Mouse (Mus musculus) limb, embryonic 13.5 days (tissue): Measurements from ENCODE around the gene Tshr. TPM values are rescaled to one million over a fixed set of nuclear protein-coding genes. Genes with fewer than 3 reads are reported as not detected.
A peak's percentile ranks its signal among the peaks of the same experiment; 100 is the strongest.

Source experiments
- ATAC-seq: fragments of 200-750 bp; cut with Nextera tagmentation; 2 replicates; pipeline ENCODE4 v1.8.0; 2017; ENCODE audit warnings: low read depth, moderate number of reproducible peaks, moderate TSS enrichment; ENCODE audit not compliant: low FRiP score
- H3K27ac ChIP-seq: fragments of 300-500 bp; sonication (generic); 2 replicates; pipeline ENCODE4 v1.5.1; 2015; ENCODE audit warnings: inconsistent platforms, mild to moderate bottlenecking, moderate library complexity
- H3K27me3 ChIP-seq: fragments of 300-500 bp; sonication (generic); 2 replicates; pipeline ENCODE4 v1.6.1; 2015; ENCODE audit warnings: mild to moderate bottlenecking, inconsistent platforms
- H3K36me3 ChIP-seq: fragments of 300-500 bp; sonication (generic); 2 replicates; pipeline ENCODE4 v1.6.1; 2015; ENCODE audit warnings: inconsistent platforms, mild to moderate bottlenecking, moderate library complexity
- H3K4me1 ChIP-seq: fragments of 300-500 bp; sonication (generic); 2 replicates; pipeline ENCODE4 v1.6.1; 2015; ENCODE audit warnings: inconsistent platforms
- H3K4me2 ChIP-seq: fragments of 300-500 bp; sonication (generic); replicated peaks from 2 replicates; pipeline ENCODE4 v1.6.1; 2015; ENCODE audit warnings: inconsistent platforms, mild to moderate bottlenecking, moderate library complexity
- H3K4me3 ChIP-seq: fragments of 300-500 bp; sonication (generic); 2 replicates; pipeline ENCODE4 v1.5.1; 2015; ENCODE audit warnings: moderate library complexity, mild to moderate bottlenecking, inconsistent platforms
- H3K9ac ChIP-seq: fragments of 300-500 bp; sonication (generic); 2 replicates; pipeline ENCODE4 v1.6.1; 2015; ENCODE audit warnings: mild to moderate bottlenecking, inconsistent platforms
- H3K9me3 ChIP-seq: fragments of 300-500 bp; sonication (generic); 2 replicates; pipeline ENCODE4 v1.6.1; 2016; ENCODE audit warnings: inconsistent platforms
- WGBS: fragments of 180-500 bp; shearing (Covaris S2); methylation state at CpG from one replicate; pipeline ENCODE4 v1.1.7; 2015; 5-methylcytosine and 5-hydroxymethylcytosine counted together
- polyA plus RNA-seq: library from polyadenylated mRNA; unstranded; fragments of >200 nt; fragmentation: Nextera tagmentation; extraction: Ambion mirVana; gene quantifications from 2 replicates; pipeline ENCODE4 v1.2.1, GENCODE M21; 2015

The Tshr gene
- polyA plus RNA-seq, 1 experiment from 2014 or later: 0.67 TPM

DNA sequence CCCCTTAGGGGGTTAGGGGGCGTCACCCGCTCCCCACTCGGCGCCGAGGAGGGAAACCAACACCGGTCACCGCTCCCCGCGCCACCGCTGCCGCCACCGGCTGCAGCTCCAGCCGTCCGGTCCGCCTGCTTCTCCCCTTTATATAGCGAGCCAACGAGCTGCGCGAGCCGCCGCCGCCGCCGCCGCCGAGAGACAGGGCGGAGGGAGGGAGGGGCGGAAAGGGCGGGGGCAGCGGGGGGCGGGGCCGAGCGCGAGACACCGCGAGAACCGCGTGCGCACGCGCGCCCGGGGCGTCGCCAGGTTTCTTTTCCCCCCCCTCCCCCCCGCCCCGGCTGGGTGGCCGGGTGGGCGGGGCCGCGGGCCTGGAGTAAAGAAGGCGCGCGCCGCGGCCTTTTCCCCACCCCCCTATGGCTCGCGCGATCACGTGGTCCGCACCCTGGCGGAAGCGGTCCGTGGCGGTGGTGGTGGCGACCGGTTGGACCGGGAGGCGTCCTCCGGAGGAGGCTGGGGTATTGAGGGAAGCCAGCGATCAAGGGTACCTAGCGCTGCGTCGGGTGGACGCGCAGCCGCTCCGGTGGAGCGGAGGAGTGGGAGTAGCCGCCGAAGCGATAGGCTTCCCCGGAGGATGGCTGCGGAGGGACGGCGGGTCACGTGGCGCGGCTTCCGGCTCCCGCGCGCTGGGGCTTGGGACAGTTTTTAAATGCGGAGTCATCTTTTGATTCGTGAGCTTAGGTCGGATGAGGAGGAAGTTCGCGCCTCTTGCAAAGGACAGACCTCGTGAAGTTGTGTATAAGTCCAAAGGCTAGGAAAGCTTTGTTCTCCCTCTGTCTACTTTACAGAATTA is 205.7 kb downstream of the Tshr start, which contains the start of gene Gtf2a1:
Gtf2a1 (minus strand) TSS at position 641 of the 844 bp plus-strand sequence.
- no peaks in the 10 kb centered on the region for H3K9me3 ChIP-seq
- peak within 1 kb of the TSS; percentile 100 for H3K27ac ChIP-seq
- no peaks in the 10 kb centered on the region for H3K27me3 ChIP-seq
- peak within 1 kb of the TSS; percentile 87 for H3K4me3 ChIP-seq
- peaks cover 8% of the 10 kb centered on the region for H3K36me3 ChIP-seq
- peak; percentile 86 for ATAC-seq
- peaks cover 15% of the 10 kb centered on the region for H3K4me1 ChIP-seq
- peak within 1 kb of the TSS; percentile 100 for H3K9ac ChIP-seq
- H3K4me2 ChIP-seq: peak within 1 kb of the TSS; percentile 66
- under 1% methylated on average over 75 of the region's 99 CpGs for WGBS

- Histone ChIP-seq H3K27me3 (no peaks in the 10 kb centered on the region), H3K9me3 (no peaks in the 10 kb centered on the region), H3K4me3 (peak overlapping the region; percentile 87), H3K9ac (peak overlapping the region; percentile 76), H3K27ac (peak overlapping the region; percentile 95), H3K4me1 (peaks cover 15% of the 10 kb centered on the region), H3K36me3 (peaks cover 3% of the 10 kb centered on the region), H3K4me2 (peak overlapping the region; percentile 66)
- WGBS: 31% methylated on average over 6 of the region's 6 CpGs
- ATAC-seq: no peak
These were observed 206.4 kb downstream of the Tshr start for GRCm38 (mm10) chr12:91590716-91591115.

GRCm38 (mm10) chr12:91591191-91591590 is 206.8 kb downstream of the Tshr start:
- H3K27me3 ChIP-seq: no peaks in the 10 kb centered on the region
- peak overlapping the region; percentile 87 for H3K4me3 ChIP-seq
- ATAC-seq: no peak
- peak overlapping the region; percentile 66 for H3K4me2 ChIP-seq
- H3K36me3 ChIP-seq: no peaks in the 10 kb centered on the region
- peak overlapping the region; percentile 95; the same call in 1 of the 2 replicates for H3K27ac ChIP-seq
- no peaks in the 10 kb centered on the region for H3K9me3 ChIP-seq
- WGBS: 86% methylated on average over 1 of the region's 1 CpGs
- H3K9ac ChIP-seq: peak overlapping the region; percentile 76
- peaks cover 15% of the 10 kb centered on the region for H3K4me1 ChIP-seq

- Histone ChIP-seq H3K27ac (no peak overlapping the region), H3K36me3 (no peaks in the 10 kb centered on the region), H3K27me3 (no peaks in the 10 kb centered on the region), H3K9me3 (no peaks in the 10 kb centered on the region), H3K4me3 (no peak overlapping the region), H3K9ac (no peak overlapping the region), H3K4me2 (no peak overlapping the region), H3K4me1 (peaks cover 11% of the 10 kb centered on the region)
- 95% methylated on average over 3 of the region's 3 CpGs for WGBS
- ATAC-seq: no peak
These were observed 207.8 kb downstream of the Tshr start for GRCm38 (mm10) chr12:91592128-91592527.

Other genes with a start within 250 kb of the Tshr start
- gene Cep128, start 154 bp upstream of the Tshr start, polyA plus RNA-seq: 7.8 and 9.0 TPM in 2 replicates
- gene Gtf2a1, start 205.9 kb downstream of the Tshr start, polyA plus RNA-seq: 47.6 and 50.4 TPM in 2 replicates